Mouse (Mus musculus): ENCODE data around the gene Tagap1. TPM values are rescaled to one million over a fixed set of nuclear protein-coding genes. Genes with fewer than 3 reads are reported as not detected.
"Not testable (repeated sequence)": the region's sequence is repeated elsewhere in the genome, so short reads cannot be mapped to it uniquely, and the experiment has no call there.

Gene Tagap1
- polyA plus RNA-seq, 1 experiment from 2014 or later, result 13.1 TPM

- H3K9ac ChIP-seq; H3K4me3 ChIP-seq (replicated peaks); H3K4me2 ChIP-seq; H3K27ac ChIP-seq (replicated peaks); H3K9me3 ChIP-seq (replicated peaks); ATAC-seq (ENCODE audit: insufficient read depth); H3K36me3 ChIP-seq (replicated peaks); H3K27me3 ChIP-seq; H3K4me1 ChIP-seq (replicated peaks): not testable (repeated sequence)
- WGBS (ENCODE audit: insufficient replicate concordance), result 81% methylated on average over 3 of the region's 4 CpGs
Measured at GRCm38 (mm10) chr17:6915282-6915681, 45.7 kb downstream of the Tagap1 start.

DNA sequence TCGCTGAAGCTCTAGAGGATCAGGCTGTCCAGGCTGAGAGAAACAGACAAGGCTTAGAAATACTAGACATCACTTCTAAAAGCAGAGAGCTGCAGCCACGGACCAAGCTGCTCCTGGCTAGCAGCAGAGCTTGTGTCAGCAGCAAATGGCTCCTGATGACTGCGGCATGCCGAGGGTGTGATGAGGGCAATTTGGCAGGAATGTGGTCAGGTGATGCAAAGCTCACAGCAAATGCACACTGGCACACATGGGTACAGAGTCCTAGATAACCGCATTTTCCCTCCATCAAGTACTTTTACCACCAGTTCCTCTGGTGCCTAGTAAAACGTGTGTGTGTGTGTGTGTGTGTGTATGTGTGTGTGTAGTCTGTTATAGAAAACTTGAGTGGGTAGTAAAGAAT, 46.9 kb downstream of the Tagap1 start:
- not testable (repeated sequence) for H3K27me3 ChIP-seq; H3K27ac ChIP-seq (replicated peaks); H3K4me2 ChIP-seq; H3K4me3 ChIP-seq (replicated peaks); H3K9me3 ChIP-seq (replicated peaks); ATAC-seq (ENCODE audit: insufficient read depth); H3K36me3 ChIP-seq (replicated peaks); H3K4me1 ChIP-seq (replicated peaks); H3K9ac ChIP-seq
- WGBS (ENCODE audit: insufficient replicate concordance), result 60% methylated on average over 2 of the region's 6 CpGs

Other genes with a start within 250 kb of the Tagap1 start
- 48.3 and 49.4 TPM in 2 replicates for gene Ezr, start 178.4 kb downstream of the Tagap1 start, polyA plus RNA-seq (2015; fragmentation: Nextera tagmentation; extraction: Ambion mirVana)
- 11.6 and 13.4 TPM in 2 replicates for gene Rsph3b, start 12.5 kb downstream of the Tagap1 start, polyA plus RNA-seq (2015; fragmentation: Nextera tagmentation; extraction: Ambion mirVana)
- 131 and 133 TPM in 2 replicates for gene Rnaset2b, start 9.5 kb upstream of the Tagap1 start, polyA plus RNA-seq (2015; fragmentation: Nextera tagmentation; extraction: Ambion mirVana)
- gene Gm49721, start 17.7 kb upstream of the Tagap1 start, polyA plus RNA-seq (2015; fragmentation: Nextera tagmentation; extraction: Ambion mirVana), result 0.07 TPM in 1 of 2 replicates, not detected in the other
- gene Gm1604a, start 64.4 kb upstream of the Tagap1 start, polyA plus RNA-seq (2015; fragmentation: Nextera tagmentation; extraction: Ambion mirVana), result 0.20 TPM in 1 of 2 replicates, not detected in the other
- 1.1 and 1.3 TPM in 2 replicates for gene Rps6ka2, start 209.0 kb upstream of the Tagap1 start, polyA plus RNA-seq (2015; fragmentation: Nextera tagmentation; extraction: Ambion mirVana)

Measured in liver, embryonic 15.5 days (tissue).